Mouse (Mus musculus) lung, embryonic 16.5 days (tissue): ENCODE measurements at regions not wholly inside any gene's neighbourhood (a gene's known extent, or its start where the extent isn't known, plus 50 kb on each side); places are given as distances from the start of the nearest gene placed in this dataset.

Source experiments
- ATAC-seq: fragments of 200-750 bp; cut with Nextera tagmentation; 2 replicates; pipeline ENCODE4 v1.8.0; 2017; ENCODE audit warnings: low read depth, mild to moderate bottlenecking, moderate library complexity
- H3K27ac ChIP-seq: fragments of 300-500 bp; sonication (generic); 2 replicates; pipeline ENCODE4 v1.5.1; 2014; ENCODE audit warnings: mild to moderate bottlenecking, control low read depth, low read length
- H3K27me3 ChIP-seq: fragments of 300-500 bp; sonication (generic); 2 replicates; pipeline ENCODE4 v1.6.1; 2014; ENCODE audit warnings: low read depth, low read length, mixed read lengths; ENCODE audit not compliant: control insufficient read depth, insufficient read depth
- H3K36me3 ChIP-seq: fragments of 300-500 bp; sonication (generic); 2 replicates; pipeline ENCODE4 v1.6.1; 2014; ENCODE audit warnings: low read length; ENCODE audit not compliant: control insufficient read depth, insufficient read depth
- H3K4me1 ChIP-seq: fragments of 300-500 bp; sonication (generic); replicated peaks from 2 replicates; pipeline ENCODE4 v1.6.1; 2014; ENCODE audit warnings: low read length, mixed read lengths; ENCODE audit not compliant: control insufficient read depth, insufficient read depth
- H3K4me2 ChIP-seq: fragments of 300-500 bp; sonication (generic); 2 replicates; pipeline ENCODE4 v1.6.1; 2014; ENCODE audit warnings: low read depth, low read length, control low read depth
- H3K4me3 ChIP-seq: fragments of 300-500 bp; sonication (generic); 2 replicates; pipeline ENCODE4 v1.5.1; 2014; ENCODE audit warnings: mild to moderate bottlenecking, low read length, control low read depth
- H3K9ac ChIP-seq: fragments of 300-500 bp; sonication (generic); 2 replicates; pipeline ENCODE4 v1.6.1; 2014; ENCODE audit warnings: low read length, control low read depth
- H3K9me3 ChIP-seq: fragments of 300-500 bp; sonication (generic); 2 replicates; pipeline ENCODE4 v1.6.1; 2016; ENCODE audit warnings: low read length; ENCODE audit not compliant: control insufficient read depth
- WGBS: fragments of 180-500 bp; shearing (Covaris S2); extraction: QIAGEN DNeasy Blood & Tissue Kit; methylation state at CpG from one replicate; pipeline ENCODE4 v1.1.7; 2014; 5-methylcytosine and 5-hydroxymethylcytosine counted together

- Histone ChIP-seq H3K27ac (no peak overlapping the region), H3K9ac (no peak overlapping the region), H3K36me3 (no peaks in the 10 kb centered on the region), H3K4me2 (no peak overlapping the region), H3K27me3 (no peaks in the 10 kb centered on the region), H3K4me3 (no peak overlapping the region), H3K9me3 (no peaks in the 10 kb centered on the region), H3K4me1 (no peaks in the 10 kb centered on the region)
- WGBS = 45% methylated on average over 7 of the region's 7 CpGs
- no peak for ATAC-seq
Measured at GRCm38 (mm10) chr17:72782775-72783174, 53.5 kb upstream of the Ypel5 start.

- peak; percentile 45; the same call in 1 of the 2 replicates for ATAC-seq
- 7% methylated on average over 6 of the region's 6 CpGs for WGBS
- no peaks in the 10 kb centered on the region for H3K9me3 ChIP-seq
Measured at GRCm38 (mm10) chr17:72781786-72782185, 54.5 kb upstream of the Ypel5 start.

GRCm38 (mm10) chr17:72768266-72768665, 68.0 kb upstream of the Ypel5 start:
- ATAC-seq = 0 out of 2 replicates have a peak, but pooled peaks have one; percentile 38
- Histone ChIP-seq H3K4me1 (no peaks in the 10 kb centered on the region), H3K9me3 (no peaks in the 10 kb centered on the region), H3K9ac (no peak overlapping the region), H3K4me2 (no peak overlapping the region), H3K36me3 (no peaks in the 10 kb centered on the region), H3K4me3 (no peak overlapping the region), H3K27ac (no peak overlapping the region), H3K27me3 (no peaks in the 10 kb centered on the region)
- 47% methylated on average over 4 of the region's 4 CpGs for WGBS

More at GRCm38 (mm10) chr17:72781786-72782185, 54.5 kb upstream of the Ypel5 start:
- no peak overlapping the region for H3K4me2 ChIP-seq
- no peaks in the 10 kb centered on the region for H3K4me1 ChIP-seq
- no peak overlapping the region for H3K27ac ChIP-seq
- H3K9ac ChIP-seq = no peak overlapping the region
- no peaks in the 10 kb centered on the region for H3K36me3 ChIP-seq
- no peaks in the 10 kb centered on the region for H3K27me3 ChIP-seq
- no peak overlapping the region for H3K4me3 ChIP-seq

GRCm38 (mm10) chr17:72760937-72761336, 75.3 kb upstream of the Ypel5 start:
- Histone ChIP-seq H3K4me2 (no peak overlapping the region), H3K27ac (no peak overlapping the region), H3K27me3 (no peaks in the 10 kb centered on the region), H3K4me1 (no peaks in the 10 kb centered on the region), H3K9ac (no peak overlapping the region), H3K36me3 (no peaks in the 10 kb centered on the region), H3K4me3 (no peak overlapping the region), H3K9me3 (no peaks in the 10 kb centered on the region)
- ATAC-seq = no peak
- 79% methylated on average over 3 of the region's 3 CpGs for WGBS

- H3K36me3 ChIP-seq = no peaks in the 10 kb centered on the region
- H3K9ac ChIP-seq = no peak overlapping the region
- H3K4me3 ChIP-seq = no peak overlapping the region
- no peaks in the 10 kb centered on the region for H3K4me1 ChIP-seq
- no peaks in the 10 kb centered on the region for H3K9me3 ChIP-seq
- no peak for ATAC-seq
- no peaks in the 10 kb centered on the region for H3K27me3 ChIP-seq
- WGBS = 48% methylated on average over 4 of the region's 4 CpGs
- H3K27ac ChIP-seq = no peak overlapping the region
- H3K4me2 ChIP-seq = no peak overlapping the region
Measured at GRCm38 (mm10) chr17:72746411-72746810, 89.8 kb upstream of the Ypel5 start.

GRCm38 (mm10) chr17:72733006-72733405, 103.2 kb upstream of the Ypel5 start:
- WGBS = 92% methylated on average over 1 of the region's 1 CpGs
- H3K9ac ChIP-seq = no peak overlapping the region
- H3K4me2 ChIP-seq = no peak overlapping the region
- no peaks in the 10 kb centered on the region for H3K27me3 ChIP-seq
- H3K4me3 ChIP-seq = no peak overlapping the region
- no peak for ATAC-seq
- H3K4me1 ChIP-seq = no peaks in the 10 kb centered on the region
- no peaks in the 10 kb centered on the region for H3K36me3 ChIP-seq
- no peaks in the 10 kb centered on the region for H3K9me3 ChIP-seq
- no peak overlapping the region for H3K27ac ChIP-seq

- no peak overlapping the region for H3K4me2 ChIP-seq
- H3K4me1 ChIP-seq = no peaks in the 10 kb centered on the region
- no peak overlapping the region for H3K9ac ChIP-seq
- H3K27ac ChIP-seq = no peak overlapping the region
- WGBS = 74% methylated on average over 6 of the region's 6 CpGs
- no peak overlapping the region for H3K4me3 ChIP-seq
- ATAC-seq = no peak
- H3K27me3 ChIP-seq = no peaks in the 10 kb centered on the region
- H3K9me3 ChIP-seq = no peaks in the 10 kb centered on the region
- no peaks in the 10 kb centered on the region for H3K36me3 ChIP-seq
Measured at GRCm38 (mm10) chr17:72731691-72732090, 104.6 kb upstream of the Ypel5 start.

- WGBS = 64% methylated on average over 5 of the region's 5 CpGs
- Histone ChIP-seq H3K27me3 (no peaks in the 10 kb centered on the region), H3K9ac (no peak overlapping the region), H3K27ac (no peak overlapping the region), H3K9me3 (no peaks in the 10 kb centered on the region), H3K36me3 (no peaks in the 10 kb centered on the region), H3K4me1 (no peaks in the 10 kb centered on the region), H3K4me2 (no peak overlapping the region), H3K4me3 (no peak overlapping the region)
- no peak for ATAC-seq
Measured at GRCm38 (mm10) chr17:72731175-72731574, 105.1 kb upstream of the Ypel5 start.

- H3K9me3 ChIP-seq = no peaks in the 10 kb centered on the region
- H3K4me1 ChIP-seq = no peaks in the 10 kb centered on the region
- no peak overlapping the region for H3K27ac ChIP-seq
- H3K36me3 ChIP-seq = no peaks in the 10 kb centered on the region
- H3K9ac ChIP-seq = no peak overlapping the region
- WGBS = 53% methylated on average over 7 of the region's 7 CpGs
- H3K27me3 ChIP-seq = no peaks in the 10 kb centered on the region
- no peak overlapping the region for H3K4me2 ChIP-seq
- no peak overlapping the region for H3K4me3 ChIP-seq
- ATAC-seq = no peak
Measured at GRCm38 (mm10) chr17:72720753-72721152, 115.5 kb upstream of the Ypel5 start.

GRCm38 (mm10) chr17:72719618-72720017, 115.2 kb upstream of the Alk start:
- Histone ChIP-seq H3K4me2 (no peak overlapping the region), H3K27ac (no peak overlapping the region), H3K9me3 (no peaks in the 10 kb centered on the region), H3K4me1 (no peaks in the 10 kb centered on the region), H3K27me3 (no peaks in the 10 kb centered on the region), H3K4me3 (no peak overlapping the region), H3K36me3 (no peaks in the 10 kb centered on the region), H3K9ac (no peak overlapping the region)
- WGBS = 56% methylated on average over 4 of the region's 4 CpGs
- no peak for ATAC-seq
